Mouse (Mus musculus) MEL (cell line): Measurements from ENCODE around the gene Ppdpf. TPM values are rescaled to one million over a fixed set of nuclear protein-coding genes. Genes with fewer than 3 reads are reported as not detected.
"Not testable (repeated sequence)": the region's sequence is repeated elsewhere in the genome, so short reads cannot be mapped to it uniquely, and the experiment has no call there.

Experiments
- DNase-seq: peaks from one replicate; pipeline ENCODE4 v3.0.0; 2011; ENCODE audit warnings: low read depth, low spot score
- H3K27ac ChIP-seq: 2 replicates; pipeline ENCODE4 v1.5.1; 2012; ENCODE audit warnings: low read depth, mild to moderate bottlenecking, control low read depth, low read length, moderate library complexity; ENCODE audit not compliant: control insufficient read depth
- H3K27me3 ChIP-seq, 2 experiments: fragments of 150-350 bp in 1 of 2; sonication (generic) in 1 of 2; 2 replicates each; pipeline ENCODE4 v1.6.1; 2012; ENCODE audit warnings: low read length in 2 of 2, mild to moderate bottlenecking in 2 of 2, improper control_type of control experiment in 1 of 2, moderate library complexity in 1 of 2; ENCODE audit not compliant: insufficient read depth in 2 of 2, control insufficient read depth in 1 of 2
- H3K36me3 ChIP-seq, 2 experiments: 2 replicates each; pipeline ENCODE4 v1.6.1; 2012 to 2014; ENCODE audit warnings: low read length in 2 of 2, improper control_type of control experiment in 1 of 2, inconsistent platforms in 1 of 2, mild to moderate bottlenecking in 1 of 2; ENCODE audit not compliant: insufficient read depth in 2 of 2, control insufficient read depth in 1 of 2
- H3K4me1 ChIP-seq, 2 experiments: fragments of 150-350 bp in 1 of 2; sonication (generic) in 1 of 2; 2 replicates each; pipeline ENCODE4 v1.6.1; 2012; ENCODE audit warnings: low read length in 2 of 2, improper control_type of control experiment in 1 of 2, mild to moderate bottlenecking in 1 of 2; ENCODE audit not compliant: insufficient read depth in 2 of 2, control insufficient read depth in 1 of 2
- H3K4me3 ChIP-seq, 2 experiments: fragments of 150-350 bp in 1 of 2; sonication (generic) in 1 of 2; 2 replicates each; pipeline ENCODE4 v1.5.1; 2012; ENCODE audit warnings: low read depth in 2 of 2, low read length in 2 of 2, mild to moderate bottlenecking in 2 of 2, moderate library complexity in 2 of 2, control low read depth in 1 of 2, improper control_type of control experiment in 1 of 2; ENCODE audit not compliant: control insufficient read depth in 1 of 2, insufficient read depth in 1 of 2
- H3K79me2 ChIP-seq: 2 replicates; pipeline ENCODE4 v1.6.1; 2012; ENCODE audit warnings: mild to moderate bottlenecking, low read length, moderate library complexity; ENCODE audit not compliant: control insufficient read depth, poor library complexity, insufficient read depth
- H3K9ac ChIP-seq: 2 replicates; pipeline ENCODE4 v1.6.1; 2012; ENCODE audit warnings: low read depth, mild to moderate bottlenecking, control low read depth, low read length, moderate library complexity; ENCODE audit not compliant: control insufficient read depth, poor library complexity, severe bottlenecking
- H3K9me3 ChIP-seq: fragments of 150-350 bp; sonication (generic); replicated peaks from 2 replicates; pipeline ENCODE4 v1.6.1; 2012; ENCODE audit warnings: mild to moderate bottlenecking, low read length, improper control_type of control experiment, moderate library complexity; ENCODE audit not compliant: insufficient read depth
- BHLHE40 ChIP-seq: IDR thresholded peaks from 2 replicates; pipeline ENCODE4 v1.6.1; 2012; ENCODE audit warnings: low read depth, mild to moderate bottlenecking, inconsistent platforms, low read length, improper control_type of control experiment, borderline replicate concordance
- CTCF ChIP-seq, 3 experiments: IDR thresholded peaks in 2 of 3; conservative IDR thresholded peaks in 1 of 3; 2 replicates each; pipeline ENCODE4 v1.5.1; 2011 to 2012; ENCODE audit warnings: low read length in 3 of 3, low read depth in 2 of 3, mild to moderate bottlenecking in 2 of 3, improper control_type of control experiment in 1 of 3, inconsistent platforms in 1 of 3, mixed read lengths in 1 of 3, moderate library complexity in 1 of 3; ENCODE audit not compliant: control insufficient read depth in 1 of 3, insufficient read depth in 1 of 3, poor library complexity in 1 of 3, severe bottlenecking in 1 of 3
- E2F4 ChIP-seq: IDR thresholded peaks from 2 replicates; pipeline ENCODE4 v1.6.1; 2011; ENCODE audit warnings: low read depth, low read length, improper control_type of control experiment, borderline replicate concordance
- ETS1 ChIP-seq: IDR thresholded peaks from 2 replicates; pipeline ENCODE4 v1.6.1; 2012; ENCODE audit warnings: low read depth, mild to moderate bottlenecking, inconsistent platforms, low read length, improper control_type of control experiment, moderate library complexity
- GABPA ChIP-seq: IDR thresholded peaks from 2 replicates; pipeline ENCODE4 v1.6.1; 2012; ENCODE audit warnings: low read depth, mild to moderate bottlenecking, inconsistent platforms, low read length, improper control_type of control experiment, moderate library complexity
- JUND ChIP-seq: IDR thresholded peaks from 2 replicates; pipeline ENCODE4 v1.6.1; 2011; ENCODE audit warnings: low read depth, mild to moderate bottlenecking, improper control_type of control experiment, low read length
- MAX ChIP-seq: IDR thresholded peaks from 2 replicates; pipeline ENCODE4 v1.6.1; 2011; ENCODE audit warnings: low read length, improper control_type of control experiment
- MYC ChIP-seq: IDR thresholded peaks from 2 replicates; pipeline ENCODE4 v1.6.1; 2011; ENCODE audit warnings: low read depth, mild to moderate bottlenecking, low read length, improper control_type of control experiment, moderate library complexity
- POLR2A ChIP-seq, 2 experiments: IDR thresholded peaks; 2 replicates each; pipeline ENCODE4 v1.6.1; 2011 to 2012; ENCODE audit warnings: low read length in 2 of 2, mild to moderate bottlenecking in 2 of 2, control low read depth in 1 of 2, improper control_type of control experiment in 1 of 2, low read depth in 1 of 2, moderate library complexity in 1 of 2; ENCODE audit not compliant: control insufficient read depth in 1 of 2, insufficient read depth in 1 of 2, poor library complexity in 1 of 2
- SIN3A ChIP-seq: IDR thresholded peaks from 2 replicates; pipeline ENCODE4 v1.6.1; 2012; ENCODE audit warnings: low read length, improper control_type of control experiment, inconsistent platforms
- TAL1 ChIP-seq: IDR thresholded peaks from 2 replicates; pipeline ENCODE4 v1.6.1; 2012; ENCODE audit warnings: mild to moderate bottlenecking, inconsistent platforms, low read length, moderate library complexity, mixed read lengths
- TBP ChIP-seq: IDR thresholded peaks from 2 replicates; pipeline ENCODE4 v1.8.0; 2011; ENCODE audit warnings: low read depth, low read length, improper control_type of control experiment
- TCF12 ChIP-seq: IDR thresholded peaks from 2 replicates; pipeline ENCODE4 v1.6.1; 2014; ENCODE audit warnings: low read depth, mild to moderate bottlenecking, inconsistent platforms, low read length, improper control_type of control experiment, moderate library complexity
- USF1 ChIP-seq: IDR thresholded peaks from 2 replicates; pipeline ENCODE4 v1.6.1; 2014; ENCODE audit warnings: low read depth, mild to moderate bottlenecking, inconsistent platforms, low read length, improper control_type of control experiment, moderate library complexity
- USF2 ChIP-seq, 2 experiments: IDR thresholded peaks; 2 replicates each; pipeline ENCODE4 v1.6.1; 2011 to 2012; ENCODE audit warnings: improper control_type of control experiment in 2 of 2, low read length in 2 of 2, borderline replicate concordance in 1 of 2, inconsistent platforms in 1 of 2, low read depth in 1 of 2, mild to moderate bottlenecking in 1 of 2; ENCODE audit not compliant: insufficient read depth in 1 of 2
- ZKSCAN1 ChIP-seq: IDR thresholded peaks from 2 replicates; pipeline ENCODE4 v1.6.1; 2012; ENCODE audit warnings: low read depth, mild to moderate bottlenecking, inconsistent platforms, low read length, improper control_type of control experiment, moderate library complexity
- ZNF384 ChIP-seq: IDR thresholded peaks from 2 replicates; pipeline ENCODE4 v1.6.1; 2012; ENCODE audit warnings: low read depth, mild to moderate bottlenecking, inconsistent platforms, low read length, improper control_type of control experiment
- polyA plus RNA-seq, 2 experiments: library from polyadenylated mRNA; stranded (reverse) in 1 of 2; unstranded in 1 of 2; fragments of >175 nt in 1 of 2; fragments of >200 nt in 1 of 2; gene quantifications; 2 replicates each; pipeline versions ENCODE4 v1.2.1 to v1.2.4; 2012; ENCODE audit warnings: low replicate concordance in 2 of 2, low read depth in 1 of 2; ENCODE audit not compliant: insufficient read length in 2 of 2, insufficient read depth in 1 of 2, missing spikeins in 1 of 2
- total RNA-seq: library from RNA; depleted of rRNA; stranded (reverse); fragments of 300-350 nt; gene quantifications from 2 replicates; pipeline ENCODE4 v1.2.3, GENCODE M21; 2012

The Ppdpf gene
- total and polyA plus RNA-seq, 3 experiments = 20.2 to 73.4 TPM; not detected in 1

DNA sequence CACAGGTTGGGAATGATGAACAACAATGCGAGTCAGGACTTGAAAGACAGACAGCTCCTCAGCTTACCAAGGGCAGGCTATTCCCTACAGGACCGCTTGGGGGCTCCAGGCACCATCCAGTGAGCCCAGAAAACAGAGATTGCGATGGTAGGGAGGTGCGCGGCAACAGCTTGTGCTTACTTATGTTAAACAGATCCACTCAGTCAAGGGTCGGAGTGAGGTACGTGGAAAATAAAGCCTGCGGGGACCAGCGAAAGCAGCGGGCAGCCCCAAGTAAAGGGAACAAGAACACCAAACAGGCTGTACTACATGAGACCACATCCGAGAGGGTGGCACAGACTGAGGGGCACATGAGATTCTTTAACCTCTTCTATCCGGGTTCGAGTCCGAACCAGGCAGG is 412 bp upstream of the Ppdpf start (continued):
- no peak for TF ChIP-seq TAL1
- TF ChIP-seq MAX = no peak
- TF ChIP-seq TCF12 = no peak
- no peak for TF ChIP-seq GABPA
- TF ChIP-seq POLR2A (IDR thresholded peaks at IDR 0.05; ENCODE audit: control insufficient read depth in 1 of 2, insufficient read depth in 1 of 2, low read depth in 1 of 2, low read length in 2 of 2, poor library complexity in 1 of 2) = 0 out of 4 replicates have a peak, but pooled peaks of 1 of the 2 experiments have one; percentile 14
- no peak for TF ChIP-seq E2F4

DNA sequence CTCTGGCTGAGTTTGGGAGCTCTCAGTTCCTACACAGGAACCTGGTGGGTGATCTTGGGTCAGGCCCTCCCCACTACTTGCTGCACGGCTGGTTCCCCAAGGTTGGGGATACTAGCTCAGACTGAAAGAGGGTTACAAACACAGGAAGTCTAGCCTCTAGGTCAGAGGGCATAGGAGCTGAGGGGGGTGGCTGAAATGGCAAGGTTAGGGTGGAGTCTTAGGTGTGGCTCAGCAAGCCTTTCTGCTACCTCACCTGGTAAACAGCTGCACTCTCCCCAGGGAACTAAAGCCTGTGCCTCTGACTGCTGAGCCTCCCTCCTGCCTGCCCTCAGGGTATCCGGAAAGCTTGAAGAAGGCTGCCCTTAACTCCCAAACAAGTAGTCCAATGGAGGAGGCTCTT is 1.6 kb downstream of the Ppdpf start:
- H3K4me3 ChIP-seq = no peak overlapping the region
- H3K9ac ChIP-seq = no peak overlapping the region
- H3K79me2 ChIP-seq = no peaks in the 10 kb centered on the region; the same call in 1 of the 2 replicates
- no peak for TF ChIP-seq CTCF (IDR thresholded peaks at IDR 0.05 in 2 of 3, conservative IDR thresholded peaks at IDR 0.05 in 1 of 3; ENCODE audit: control insufficient read depth in 1 of 3, insufficient read depth in 1 of 3, low read depth in 2 of 3, low read length in 3 of 3, poor library complexity in 1 of 3, severe bottlenecking in 1 of 3)
- TF ChIP-seq ETS1 = no peak
- TF ChIP-seq ZKSCAN1 = no peak
- TF ChIP-seq MYC = no peak
- TF ChIP-seq ZNF384 = no peak
- no peak for TF ChIP-seq TAL1
- TF ChIP-seq SIN3A = no peak
- TF ChIP-seq BHLHE40 = no peak
- H3K4me1 ChIP-seq = no peaks in the 10 kb centered on the region; a peak in 1 of 4 replicates
- no peaks in the 10 kb centered on the region for H3K9me3 ChIP-seq
- H3K36me3 ChIP-seq = no peaks in the 10 kb centered on the region
- no peak overlapping the region for H3K27ac ChIP-seq
- H3K27me3 ChIP-seq = peaks cover 2 to 5% of the 10 kb centered on the region in 2 experiments; a peak in 3 of 4 replicates
- no peak for DNase-seq

DNA sequence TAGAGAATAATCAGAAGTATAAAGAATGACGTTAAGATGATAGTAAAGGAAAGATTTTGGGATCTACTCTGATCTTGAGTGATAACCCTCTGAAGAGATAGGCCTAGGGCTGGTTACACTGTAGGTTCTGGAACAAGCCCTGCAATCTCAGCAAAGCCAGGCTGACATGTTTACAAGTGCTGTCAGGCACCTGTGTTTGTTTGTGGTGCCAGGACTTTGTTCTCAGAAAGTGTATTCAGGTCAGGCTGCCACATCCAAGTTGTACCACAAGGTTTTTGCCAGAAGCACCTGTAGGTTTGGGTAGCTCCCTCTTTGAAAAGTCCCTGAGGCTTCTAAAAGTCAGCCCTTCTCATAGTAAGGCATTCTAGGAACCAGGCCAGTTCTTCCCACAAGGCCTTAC is 2.3 kb downstream of the Ppdpf start:
- peaks cover 2 to 5% of the 10 kb centered on the region in 2 experiments; a peak in 3 of 4 replicates for H3K27me3 ChIP-seq
- no peaks in the 10 kb centered on the region for H3K36me3 ChIP-seq
- TF ChIP-seq USF2 (IDR thresholded peaks at IDR 0.05; ENCODE audit: borderline replicate concordance in 1 of 2, insufficient read depth in 1 of 2, low read depth in 1 of 2, low read length in 2 of 2) (no peak), TBP (no peak), JUND (no peak), USF1 (no peak)
- no peaks in the 10 kb centered on the region; the same call in 1 of the 2 replicates for H3K79me2 ChIP-seq
- H3K9me3 ChIP-seq = no peaks in the 10 kb centered on the region
- no peak overlapping the region for H3K9ac ChIP-seq
- no peaks in the 10 kb centered on the region; a peak in 1 of 4 replicates for H3K4me1 ChIP-seq
- H3K27ac ChIP-seq = no peak overlapping the region
- H3K4me3 ChIP-seq = no peak overlapping the region
- DNase-seq = no peak

GRCm38 (mm10) chr2:181191385-181191784 is 4.3 kb downstream of the Ppdpf start:
- not testable (repeated sequence) for H3K4me3 ChIP-seq, H3K9me3 ChIP-seq, H3K27ac ChIP-seq, H3K36me3 ChIP-seq, H3K4me1 ChIP-seq, H3K9ac ChIP-seq, H3K27me3 ChIP-seq, DNase-seq, H3K79me2 ChIP-seq
